Mouse (Mus musculus): ENCODE results near the gene Rnase1. TPM values are rescaled to one million over a fixed set of nuclear protein-coding genes. Genes with fewer than 3 reads are reported as not detected.
"Not testable (repeated sequence)": the region's sequence is repeated elsewhere in the genome, so short reads cannot be mapped to it uniquely, and the experiment has no call there.

Rnase1 gene
- polyA plus RNA-seq, 1 experiment from 2014 or later = not detected

DNA sequence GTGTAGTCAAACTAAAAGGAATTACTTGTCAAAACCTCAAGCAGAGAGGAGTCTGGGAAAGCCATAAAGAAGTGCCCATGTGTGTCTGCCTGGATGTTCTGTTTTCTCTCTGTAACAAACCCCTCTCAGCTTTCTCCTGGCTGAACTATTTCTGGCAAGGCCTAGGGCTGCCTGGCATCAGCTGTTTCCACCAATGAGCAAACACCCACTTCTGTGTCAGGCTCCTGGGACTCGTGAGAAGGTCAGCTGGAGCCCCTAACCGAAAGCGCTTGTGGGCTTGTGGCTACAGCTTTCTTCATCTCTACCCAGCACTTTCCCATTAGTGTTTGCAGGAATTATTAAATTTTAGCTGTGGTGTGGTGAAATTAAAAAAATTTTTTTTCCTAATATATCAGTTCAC, 34.6 kb downstream of the Rnase1 start:
- Histone ChIP-seq H3K36me3 (no peaks in the 10 kb centered on the region), H3K9me3 (replicated peaks) (no peaks in the 10 kb centered on the region), H3K9ac (no peak overlapping the region), H3K27ac (no peak overlapping the region), H3K27me3 (no peaks in the 10 kb centered on the region), H3K4me2 (no peak overlapping the region), H3K4me3 (replicated peaks) (no peak overlapping the region), H3K4me1 (replicated peaks) (peaks cover 8% of the 10 kb centered on the region)
- DNase-seq (no peak), ATAC-seq (ENCODE audit: low read depth) (no peak)
- WGBS (ENCODE audit: insufficient replicate concordance) = 58% methylated on average over 3 of the region's 3 CpGs

DNA sequence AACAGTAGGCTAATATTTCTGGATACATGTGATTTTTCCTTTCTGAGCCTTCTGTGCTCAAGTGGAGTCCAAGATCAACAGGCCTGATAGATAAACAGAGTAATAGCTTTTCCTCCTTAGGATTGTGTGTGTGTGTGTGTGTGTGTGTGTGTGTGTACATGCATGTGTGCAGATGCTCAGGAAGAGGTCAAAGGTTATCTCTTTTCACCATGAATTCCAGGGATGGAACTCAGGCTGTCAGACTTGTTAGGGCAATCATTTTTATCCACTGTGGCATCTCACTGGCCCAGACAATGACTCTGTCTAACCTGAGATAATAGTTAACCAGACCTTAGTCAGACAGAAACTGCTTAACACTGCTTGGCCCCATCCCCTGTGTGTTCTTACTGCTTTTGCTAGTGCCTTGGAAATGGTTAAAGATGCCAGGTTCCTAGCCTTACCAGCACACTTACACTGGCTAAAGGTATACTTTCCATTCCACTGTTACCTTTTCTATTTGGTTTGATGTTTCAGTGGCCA, 40.1 kb downstream of the Rnase1 start:
- DNase-seq = no peak
- H3K9ac ChIP-seq = no peak overlapping the region
- H3K4me1 ChIP-seq (replicated peaks) = peaks cover 24% of the 10 kb centered on the region
- H3K27ac ChIP-seq = no peak overlapping the region
- no peak overlapping the region for H3K4me3 ChIP-seq (replicated peaks)
- no peaks in the 10 kb centered on the region for H3K9me3 ChIP-seq (replicated peaks)
- no peaks in the 10 kb centered on the region for H3K27me3 ChIP-seq
- no peaks in the 10 kb centered on the region for H3K36me3 ChIP-seq
- ATAC-seq (ENCODE audit: low read depth) = no peak
- no peak overlapping the region for H3K4me2 ChIP-seq

DNA sequence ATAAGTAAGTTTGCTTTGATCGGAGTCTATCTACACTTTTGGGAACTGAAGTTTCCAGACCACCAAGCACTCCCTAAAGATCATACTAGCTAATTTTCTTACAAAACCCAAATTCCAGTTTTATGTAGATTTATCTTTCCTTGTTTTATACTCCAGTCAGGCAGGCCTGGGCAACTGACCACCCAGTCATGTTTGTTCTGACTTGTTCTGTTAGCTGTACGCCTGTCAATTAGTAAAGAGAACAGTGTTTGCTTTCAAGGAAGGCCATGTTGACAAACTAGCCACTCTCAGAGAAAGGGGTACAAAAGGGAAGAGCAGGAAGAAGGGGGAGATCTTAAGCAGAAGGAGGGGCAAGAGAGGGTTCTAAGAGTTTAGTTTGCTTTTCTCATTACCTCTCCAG, 42.2 kb downstream of the Rnase1 start:
- Histone ChIP-seq H3K27me3 (no peaks in the 10 kb centered on the region), H3K4me2 (no peak overlapping the region), H3K4me1 (replicated peaks) (peaks cover 22% of the 10 kb centered on the region), H3K4me3 (replicated peaks) (no peak overlapping the region), H3K9me3 (replicated peaks) (no peaks in the 10 kb centered on the region), H3K9ac (no peak overlapping the region), H3K27ac (peak overlapping the region; percentile 2; the same call in 1 of the 2 replicates), H3K36me3 (no peaks in the 10 kb centered on the region)
- WGBS (ENCODE audit: insufficient replicate concordance) = 75% methylated on average over 2 of the region's 2 CpGs
- DNase-seq (no peak), ATAC-seq (ENCODE audit: low read depth) (no peak)

DNA sequence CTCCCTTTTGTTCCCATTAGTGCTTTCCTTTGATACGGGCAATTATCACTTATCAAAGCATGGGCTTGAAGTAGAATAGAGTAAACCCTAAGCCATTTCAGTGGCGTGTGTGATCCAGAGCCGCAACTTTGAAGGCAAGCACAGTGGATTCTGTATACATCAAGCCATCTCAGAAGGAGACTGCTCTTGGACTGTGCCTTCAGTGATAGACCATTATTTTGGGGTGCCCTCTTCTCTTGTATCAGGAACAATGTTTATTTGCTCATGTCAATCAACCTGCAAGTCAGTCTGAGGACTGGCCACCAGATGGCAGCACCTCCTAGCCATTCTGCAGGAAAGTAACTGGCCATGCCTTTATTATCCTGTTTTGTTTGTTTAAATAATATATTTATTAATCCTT, 43.4 kb downstream of the Rnase1 start:
- H3K27ac ChIP-seq = no peak overlapping the region
- H3K27me3 ChIP-seq = no peaks in the 10 kb centered on the region
- DNase-seq = peak; percentile 64
- peaks cover 22% of the 10 kb centered on the region for H3K4me1 ChIP-seq (replicated peaks)
- WGBS (ENCODE audit: insufficient replicate concordance) = 65% methylated on average over 3 of the region's 3 CpGs
- ATAC-seq (ENCODE audit: low read depth) = no peak; the same call in 1 of the 2 replicates
- H3K9ac ChIP-seq = no peak overlapping the region
- no peaks in the 10 kb centered on the region for H3K9me3 ChIP-seq (replicated peaks)
- H3K4me3 ChIP-seq (replicated peaks) = no peak overlapping the region
- no peaks in the 10 kb centered on the region for H3K36me3 ChIP-seq
- H3K4me2 ChIP-seq = no peak overlapping the region

DNA sequence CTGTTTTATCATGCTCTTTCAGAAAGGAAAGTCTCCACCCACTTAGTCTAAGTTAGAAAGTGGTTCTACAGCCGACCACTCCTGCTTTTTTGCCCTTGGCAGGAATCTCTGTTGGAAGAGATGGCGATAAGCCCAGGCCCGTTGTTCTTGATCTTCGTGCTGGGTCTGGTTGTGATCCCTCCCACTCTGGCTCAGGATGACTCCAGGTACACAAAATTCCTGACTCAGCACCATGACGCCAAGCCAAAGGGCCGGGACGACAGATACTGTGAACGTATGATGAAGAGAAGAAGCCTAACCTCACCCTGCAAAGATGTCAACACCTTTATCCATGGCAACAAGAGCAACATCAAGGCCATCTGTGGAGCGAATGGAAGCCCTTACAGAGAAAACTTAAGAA, 45.3 kb downstream of the Rnase1 start:
- no peaks in the 10 kb centered on the region for H3K9me3 ChIP-seq (replicated peaks)
- peaks cover 18% of the 10 kb centered on the region for H3K4me1 ChIP-seq (replicated peaks)
- H3K9ac ChIP-seq = no peak overlapping the region
- ATAC-seq (ENCODE audit: low read depth) = no peak
- H3K36me3 ChIP-seq = no peaks in the 10 kb centered on the region
- H3K27ac ChIP-seq = no peak overlapping the region
- no peak overlapping the region for H3K4me3 ChIP-seq (replicated peaks)
- no peak overlapping the region for H3K4me2 ChIP-seq
- 70% methylated on average over 9 of the region's 9 CpGs for WGBS (ENCODE audit: insufficient replicate concordance)
- DNase-seq = no peak
- H3K27me3 ChIP-seq = no peaks in the 10 kb centered on the region

DNA sequence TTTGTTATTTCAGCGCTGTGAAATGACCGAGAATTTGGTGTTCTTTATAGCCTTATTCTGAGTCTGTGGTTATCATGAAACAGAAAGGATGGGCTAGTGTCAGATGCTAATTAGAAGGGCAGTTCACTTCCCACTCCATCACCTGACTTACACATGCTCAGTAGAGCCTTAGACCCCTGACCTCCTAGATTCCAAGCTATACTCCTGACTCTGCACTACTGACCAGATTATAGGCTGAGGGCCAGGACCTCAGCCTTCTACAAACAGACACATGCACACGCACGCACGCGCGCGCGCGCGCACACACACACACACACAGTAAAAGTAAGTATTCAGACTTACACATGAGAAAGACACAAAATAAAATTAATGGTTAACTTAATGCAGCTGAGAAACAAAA, 47.7 kb downstream of the Rnase1 start:
- ATAC-seq (ENCODE audit: low read depth) = no peak
- Histone ChIP-seq H3K27ac (no peak overlapping the region), H3K27me3 (no peaks in the 10 kb centered on the region), H3K9ac (no peak overlapping the region), H3K4me3 (replicated peaks) (no peak overlapping the region), H3K9me3 (replicated peaks) (no peaks in the 10 kb centered on the region), H3K4me2 (no peak overlapping the region), H3K36me3 (no peaks in the 10 kb centered on the region), H3K4me1 (replicated peaks) (peaks cover 27% of the 10 kb centered on the region)
- WGBS (ENCODE audit: insufficient replicate concordance) = 94% methylated on average over 11 of the region's 11 CpGs
- DNase-seq = no peak

DNA sequence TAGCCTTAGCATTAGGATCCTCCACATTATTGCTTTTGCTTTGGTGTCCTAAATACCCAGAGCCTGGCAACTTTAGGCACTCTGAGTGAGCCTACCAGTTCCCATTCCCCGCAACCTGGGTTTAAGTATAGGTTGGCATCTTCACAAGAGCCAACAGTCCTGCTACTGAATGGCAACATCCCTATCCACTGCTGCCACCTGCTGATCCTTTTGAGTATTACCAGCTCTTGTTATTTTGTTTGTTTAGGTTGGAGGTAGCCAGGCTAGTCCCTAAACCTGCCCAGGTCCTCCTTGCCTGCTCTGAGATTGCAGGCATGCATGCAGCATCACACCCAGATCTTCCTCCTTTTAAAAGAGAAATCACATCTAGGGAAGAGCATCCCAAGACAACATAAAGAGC, 48.3 kb downstream of the Rnase1 start:
- not testable (repeated sequence) for H3K27me3 ChIP-seq, H3K9ac ChIP-seq
- 45% methylated on average over 1 of the region's 1 CpGs for WGBS (ENCODE audit: insufficient replicate concordance)

DNA sequence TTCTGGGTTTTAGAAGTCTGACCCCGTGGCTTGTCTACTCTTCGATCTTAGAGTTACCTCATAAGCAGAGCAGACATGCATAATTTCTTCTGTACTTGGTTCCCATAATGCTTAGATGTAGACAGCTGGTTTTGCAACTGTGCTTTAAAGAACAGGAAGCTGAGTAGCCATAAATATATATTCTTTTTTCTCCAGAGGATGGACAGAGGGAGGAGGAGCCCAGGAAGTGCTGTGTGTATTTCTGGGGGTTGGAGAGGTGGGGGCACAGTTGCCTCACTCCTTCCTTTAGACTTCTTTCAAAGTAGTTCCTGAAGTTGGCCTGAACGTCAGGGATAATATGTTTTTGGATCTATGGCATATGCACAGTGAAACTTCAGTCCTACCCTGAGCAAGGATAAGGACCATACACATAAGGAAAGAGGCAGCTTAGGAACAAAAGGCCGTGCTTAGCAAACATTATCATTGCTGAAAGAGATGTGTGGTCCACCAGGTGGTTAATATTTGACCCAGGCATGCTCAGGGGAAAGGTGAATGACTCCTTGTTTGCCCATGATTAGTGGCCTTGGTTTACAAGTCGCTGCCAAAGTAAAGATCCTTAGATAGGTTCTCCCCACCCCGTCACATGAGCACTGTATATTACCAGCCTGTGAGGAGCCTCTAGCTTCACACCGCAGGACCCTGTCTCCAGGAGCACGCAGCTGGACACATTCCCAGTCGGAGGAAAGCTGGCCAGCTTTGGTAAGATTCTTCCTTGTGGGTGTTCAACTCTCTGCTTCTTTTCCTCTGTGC, 50.7 kb downstream of the Rnase1 start:
- Histone ChIP-seq H3K27me3 (no peaks in the 10 kb centered on the region), H3K4me2 (0 out of 2 replicates have a peak overlapping the region, but pooled peaks have one; percentile 7), H3K27ac (0 out of 2 replicates have a peak overlapping the region, but pooled peaks have one; percentile 11), H3K4me3 (replicated peaks) (no peak overlapping the region), H3K36me3 (no peaks in the 10 kb centered on the region), H3K9ac (no peak overlapping the region), H3K9me3 (replicated peaks) (no peaks in the 10 kb centered on the region), H3K4me1 (replicated peaks) (peaks cover 46% of the 10 kb centered on the region)
- peak; percentile 35 for ATAC-seq (ENCODE audit: low read depth)
- WGBS (ENCODE audit: insufficient replicate concordance) = 46% methylated on average over 9 of the region's 9 CpGs
- no peak for DNase-seq

More for the DNA sequence above, 48.3 kb downstream of the Rnase1 start:
- not testable (repeated sequence) for H3K4me2 ChIP-seq; H3K4me3 ChIP-seq (replicated peaks); H3K27ac ChIP-seq; H3K36me3 ChIP-seq; H3K9me3 ChIP-seq (replicated peaks)
- peaks cover 29% of the 10 kb centered on the region for H3K4me1 ChIP-seq (replicated peaks)
- ATAC-seq (ENCODE audit: low read depth) = peak; percentile 45
- DNase-seq = peak; percentile 55

Other genes with a start within 250 kb of the Rnase1 start
- gene Klhl33, start 249.3 kb downstream of the Rnase1 start, polyA plus RNA-seq (2015; fragmentation: Nextera tagmentation; extraction: Ambion mirVana) = 0.15 and 0.22 TPM in 2 replicates
- 64.9 and 66.3 TPM in 2 replicates for gene Osgep, start 221.9 kb downstream of the Rnase1 start, polyA plus RNA-seq (2015; fragmentation: Nextera tagmentation; extraction: Ambion mirVana)
- 116 and 131 TPM in 2 replicates for gene Apex1, start 221.8 kb downstream of the Rnase1 start, polyA plus RNA-seq (2015; fragmentation: Nextera tagmentation; extraction: Ambion mirVana)
- gene Pip4p1, start 215.9 kb downstream of the Rnase1 start, polyA plus RNA-seq (2015; fragmentation: Nextera tagmentation; extraction: Ambion mirVana) = 22.7 and 23.2 TPM in 2 replicates
- gene Pnp, start 215.7 kb downstream of the Rnase1 start, polyA plus RNA-seq (2015; fragmentation: Nextera tagmentation; extraction: Ambion mirVana) = 82.4 and 85.0 TPM in 2 replicates
- not detected in 2 replicates for gene Gm49342, start 202.3 kb downstream of the Rnase1 start, polyA plus RNA-seq (2015; fragmentation: Nextera tagmentation; extraction: Ambion mirVana)
- 7.6 and 8.5 TPM in 2 replicates for gene Pnp2, start 190.8 kb downstream of the Rnase1 start, polyA plus RNA-seq (2015; fragmentation: Nextera tagmentation; extraction: Ambion mirVana)
- not detected in 2 replicates for gene Rnase10, start 139.0 kb downstream of the Rnase1 start, polyA plus RNA-seq (2015; fragmentation: Nextera tagmentation; extraction: Ambion mirVana)
- gene Rnase9, start 104.9 kb downstream of the Rnase1 start, polyA plus RNA-seq (2015; fragmentation: Nextera tagmentation; extraction: Ambion mirVana) = not detected in 2 replicates
- not detected in 2 replicates for gene Rnase11, start 96.6 kb downstream of the Rnase1 start, polyA plus RNA-seq (2015; fragmentation: Nextera tagmentation; extraction: Ambion mirVana)
- 1.6 and 1.8 TPM in 2 replicates for gene Rnase12, start 89.1 kb downstream of the Rnase1 start, polyA plus RNA-seq (2015; fragmentation: Nextera tagmentation; extraction: Ambion mirVana)
- not detected in 2 replicates for gene Olfr750, start 72.3 kb downstream of the Rnase1 start, polyA plus RNA-seq (2015; fragmentation: Nextera tagmentation; extraction: Ambion mirVana)
- 14.1 and 15.7 TPM in 2 replicates for gene Rnase4, start 55.7 kb downstream of the Rnase1 start, polyA plus RNA-seq (2015; fragmentation: Nextera tagmentation; extraction: Ambion mirVana)
- 3.7 and 4.6 TPM in 2 replicates for gene Ang, start 55.6 kb downstream of the Rnase1 start, polyA plus RNA-seq (2015; fragmentation: Nextera tagmentation; extraction: Ambion mirVana)
- gene Eddm3b, start 32.4 kb downstream of the Rnase1 start, polyA plus RNA-seq (2015; fragmentation: Nextera tagmentation; extraction: Ambion mirVana) = not detected in 2 replicates
- gene Rnase6, start 22.9 kb downstream of the Rnase1 start, polyA plus RNA-seq (2015; fragmentation: Nextera tagmentation; extraction: Ambion mirVana) = 2.6 and 2.7 TPM in 2 replicates
- not detected in 2 replicates for gene Rnase2b, start 15.5 kb upstream of the Rnase1 start, polyA plus RNA-seq (2015; fragmentation: Nextera tagmentation; extraction: Ambion mirVana)
- gene Ang2, start 52.4 kb upstream of the Rnase1 start, polyA plus RNA-seq (2015; fragmentation: Nextera tagmentation; extraction: Ambion mirVana) = not detected in 2 replicates
- gene Ear14, start 56.6 kb upstream of the Rnase1 start, polyA plus RNA-seq (2015; fragmentation: Nextera tagmentation; extraction: Ambion mirVana) = not detected in 2 replicates
- not detected in 2 replicates for gene Rnase2a, start 109.3 kb upstream of the Rnase1 start, polyA plus RNA-seq (2015; fragmentation: Nextera tagmentation; extraction: Ambion mirVana)
- not detected in 2 replicates for gene Gm7247, start 215.0 kb upstream of the Rnase1 start, polyA plus RNA-seq (2015; fragmentation: Nextera tagmentation; extraction: Ambion mirVana)